Mouse (Mus musculus): ENCODE results near the gene Gnai2. TPM values are rescaled to one million over a fixed set of nuclear protein-coding genes. Genes with fewer than 3 reads are reported as not detected.

Gnai2 gene
- polyA plus RNA-seq, 2 experiments from 2014 or later: 176 to 181 TPM

DNA sequence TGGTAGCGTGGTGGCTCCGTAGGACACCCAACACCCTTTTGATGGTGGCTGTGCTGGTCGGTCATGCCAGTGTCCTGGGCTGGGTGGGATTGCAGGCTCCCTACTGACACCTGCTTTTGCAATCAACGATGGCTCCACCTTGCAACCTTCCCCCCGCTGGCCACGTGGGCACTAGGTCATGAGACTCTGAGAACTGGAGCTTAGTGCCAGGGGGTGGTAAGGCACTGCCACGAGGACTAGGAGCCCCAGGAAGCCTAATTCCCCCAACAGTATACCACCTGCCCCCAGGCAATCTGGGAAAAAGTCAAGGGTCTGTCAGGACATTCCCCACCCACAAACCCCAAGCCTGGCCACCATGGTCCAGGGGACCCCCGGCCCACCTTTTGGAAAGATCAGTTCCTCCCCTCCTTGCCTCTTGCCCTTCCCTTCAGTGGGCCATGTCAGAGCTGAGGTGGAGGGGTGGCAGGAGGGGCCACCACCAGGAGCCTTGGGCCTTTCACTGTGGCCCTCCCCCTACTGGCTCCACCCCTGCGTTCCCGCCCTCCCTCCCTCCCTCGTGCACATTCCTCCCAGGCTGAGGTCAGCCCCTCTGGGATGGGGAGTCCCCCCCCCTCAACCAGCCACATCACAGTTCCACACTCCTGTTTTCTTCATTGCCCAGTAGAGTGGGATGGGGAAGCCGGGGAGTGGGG, 26.3 kb downstream of the Gnai2 start, which contains the start of gene Sema3b:
Sema3b (minus strand) TSS at position 489 of the 692 bp plus-strand sequence.
- no peak for ATAC-seq

- no peak for ATAC-seq
Observed at GRCm38 (mm10) chr9:107607653-107608245, 27.4 kb downstream of the Gnai2 start.

- no peak for ATAC-seq
Observed at GRCm38 (mm10) chr9:107607036-107607435, 28.1 kb downstream of the Gnai2 start.

GRCm38 (mm10) chr9:107606591-107606990, 28.6 kb downstream of the Gnai2 start:
- no peak for ATAC-seq

DNA sequence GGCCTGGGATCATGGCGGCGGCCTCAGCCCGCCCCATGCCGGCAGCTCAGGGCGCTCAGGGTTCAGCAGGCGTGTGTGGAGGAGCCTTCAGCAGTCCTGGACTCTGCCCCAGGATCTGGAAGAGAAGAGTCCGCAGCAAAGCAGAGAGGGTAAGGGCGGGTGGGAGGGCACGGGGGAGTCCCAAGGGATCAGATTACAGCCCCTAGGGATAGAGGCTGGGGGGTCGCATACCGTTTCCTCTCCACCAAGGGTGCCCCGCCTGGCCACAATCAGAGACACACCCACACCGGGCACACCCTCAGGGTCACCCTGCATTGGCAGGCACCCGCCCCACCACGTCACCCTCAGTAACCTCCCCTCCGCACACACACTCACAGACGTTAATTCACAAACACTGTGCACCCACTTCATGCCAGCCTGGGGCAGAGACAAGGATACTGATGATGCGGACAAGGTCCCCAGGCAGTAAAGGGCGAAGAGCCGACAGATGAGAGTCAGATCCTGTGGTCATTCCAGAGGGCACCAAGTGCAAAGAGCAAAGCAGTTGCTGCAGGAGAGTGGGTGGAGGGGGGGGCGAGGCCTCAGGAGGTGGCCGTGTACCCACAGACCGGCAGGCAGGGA, 30.0 kb downstream of the Gnai2 start:
- ATAC-seq: no peak

- no peak for ATAC-seq
Observed at GRCm38 (mm10) chr9:107603251-107603650, 31.9 kb downstream of the Gnai2 start.

- ATAC-seq: peak; percentile 75
Observed at GRCm38 (mm10) chr9:107602068-107602648, 33.0 kb downstream of the Gnai2 start.

DNA sequence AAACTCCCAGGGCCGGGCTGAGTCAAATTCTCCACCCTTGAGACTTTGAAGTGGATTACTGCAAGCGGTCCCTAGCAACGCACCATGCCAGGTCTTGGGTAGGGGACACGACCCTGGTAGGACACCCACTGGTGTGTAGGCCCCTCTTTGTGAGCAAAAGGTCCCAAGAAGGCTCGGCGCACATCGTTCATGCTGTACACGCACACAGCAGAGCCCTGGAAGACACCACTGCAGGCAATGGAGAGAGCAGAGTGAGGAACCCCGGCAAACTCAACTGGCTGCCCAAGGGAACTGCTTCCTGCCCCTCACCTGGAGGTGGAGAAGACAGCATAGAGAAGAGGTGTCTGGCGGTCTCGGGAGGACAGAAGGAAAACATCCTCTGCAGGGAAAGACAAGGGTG, 33.9 kb downstream of the Gnai2 start:
- ATAC-seq: no peak

GRCm38 (mm10) chr9:107600745-107601144, 34.4 kb downstream of the Gnai2 start:
- no peak for ATAC-seq

DNA sequence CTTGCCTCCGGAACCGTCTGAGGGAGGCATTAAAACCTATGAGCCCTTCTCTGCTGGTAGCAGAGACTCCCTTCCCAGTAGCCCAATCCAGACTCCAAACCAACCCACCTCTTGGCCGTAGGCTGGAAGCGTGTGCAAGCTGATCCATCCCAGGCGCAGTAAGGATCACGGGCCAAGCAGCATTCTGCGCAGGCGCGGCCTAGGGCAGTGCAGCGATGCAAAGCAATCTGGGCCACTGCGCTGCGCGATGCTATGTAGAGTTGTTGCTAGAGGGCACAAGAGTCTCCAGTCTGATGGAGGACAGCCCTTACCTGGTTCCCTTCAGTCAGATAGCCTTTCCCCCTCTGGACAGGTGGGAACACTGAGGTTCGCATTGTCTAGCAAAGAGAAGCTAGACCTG, 35.3 kb downstream of the Gnai2 start:
- ATAC-seq: no peak

DNA sequence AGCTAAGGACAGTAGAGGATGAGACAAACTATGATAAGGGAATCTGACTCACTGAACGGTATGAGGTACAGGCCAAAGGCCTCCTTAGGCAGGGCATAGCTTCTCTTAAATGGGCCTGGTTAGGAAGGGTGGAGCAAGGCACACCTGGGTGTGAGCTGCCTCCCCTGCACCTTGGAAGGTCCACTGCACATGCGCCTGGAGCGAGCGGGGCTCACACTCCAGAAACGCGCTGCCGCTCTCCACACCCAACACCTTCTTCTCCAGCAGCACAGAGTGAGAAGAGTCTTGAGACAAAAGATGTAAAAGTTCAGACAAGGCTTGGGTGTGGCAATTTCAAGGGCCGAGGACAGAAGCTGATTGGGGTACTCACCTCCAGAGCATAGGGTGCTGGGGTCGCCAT, 35.7 kb downstream of the Gnai2 start:
- ATAC-seq: no peak

DNA sequence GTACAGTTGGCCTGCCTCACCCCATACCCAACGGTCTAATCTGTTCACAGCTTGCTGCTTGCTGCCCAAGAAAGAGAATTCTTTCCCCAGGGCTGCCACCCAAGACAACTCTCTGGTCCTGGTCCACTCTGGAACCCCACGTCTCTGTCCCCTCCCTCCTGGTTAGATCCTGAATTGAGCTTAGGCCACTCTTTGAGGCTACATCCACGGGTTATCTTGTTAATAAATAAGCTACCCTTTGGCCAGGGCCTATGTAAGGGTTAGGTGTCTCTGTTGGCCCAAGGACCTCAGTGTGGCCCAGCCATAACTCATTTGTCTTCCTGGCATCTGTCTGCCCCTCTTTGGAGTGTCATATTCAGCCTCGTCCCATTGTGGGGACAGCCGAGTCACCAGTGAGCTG, 36.8 kb downstream of the Gnai2 start:
- no peak for ATAC-seq

GRCm38 (mm10) chr9:107596619-107597569, 38.3 kb downstream of the Gnai2 start:
- ATAC-seq: no peak

- ATAC-seq: no peak
Observed at GRCm38 (mm10) chr9:107594281-107595062, 40.7 kb downstream of the Gnai2 start.

DNA sequence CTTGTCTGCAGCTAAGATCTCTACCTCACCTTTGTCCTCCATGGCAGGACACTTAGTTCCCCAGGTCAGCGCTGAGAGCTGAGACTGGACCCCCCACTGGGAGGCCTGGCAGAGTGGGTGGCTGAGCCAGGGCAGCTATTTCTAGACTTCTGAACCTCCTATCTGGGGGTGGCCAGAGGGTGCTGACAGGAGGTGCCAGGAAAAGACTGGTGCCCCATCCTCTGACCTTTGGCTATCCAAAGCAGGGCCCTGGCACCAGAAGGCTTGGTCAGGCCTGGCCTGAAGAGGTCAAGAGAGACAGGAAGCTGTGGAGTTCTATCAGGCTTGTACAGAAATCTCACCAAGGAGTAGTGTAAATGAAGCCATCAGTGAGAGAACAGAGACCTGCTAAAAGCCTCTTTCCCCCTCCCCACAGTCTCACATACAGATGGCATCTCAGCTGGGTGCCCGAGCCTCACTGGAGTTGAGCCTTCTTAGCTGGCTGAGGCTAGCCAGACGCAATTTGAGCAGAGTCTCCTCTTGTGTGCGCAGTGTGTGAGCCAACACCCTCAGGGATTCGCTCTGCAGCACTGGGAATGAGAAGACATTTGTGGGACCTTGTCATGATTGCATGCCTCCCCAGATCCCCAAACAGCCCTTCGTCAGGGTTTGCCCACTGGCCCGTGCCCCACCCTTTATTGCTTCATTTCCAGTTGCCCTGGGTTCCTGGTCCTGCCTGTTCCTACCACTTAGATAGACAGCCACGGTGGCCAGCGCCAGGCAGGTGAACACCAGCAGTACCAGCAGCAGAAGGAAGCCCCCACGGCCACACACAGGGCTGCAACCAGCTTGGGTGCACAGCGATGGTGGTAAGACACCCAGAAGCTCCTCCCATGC, 41.8 kb downstream of the Gnai2 start:
- no peak for ATAC-seq

DNA sequence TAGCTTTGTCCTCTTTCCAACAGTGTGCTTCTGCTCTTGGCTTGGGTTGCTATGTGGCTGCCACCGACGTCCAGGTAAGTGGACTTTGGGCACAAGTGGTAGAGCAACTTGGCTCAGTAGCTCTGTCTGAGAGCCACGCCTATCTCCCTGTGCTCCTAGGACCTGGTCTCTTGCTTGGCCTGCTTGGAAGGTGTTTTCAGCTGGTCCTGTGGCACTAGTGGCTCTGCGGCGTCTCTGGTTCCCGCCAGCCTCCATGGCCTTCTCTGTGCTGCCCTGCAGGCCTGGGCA, 44.5 kb downstream of the Gnai2 start:
- ATAC-seq: no peak

DNA sequence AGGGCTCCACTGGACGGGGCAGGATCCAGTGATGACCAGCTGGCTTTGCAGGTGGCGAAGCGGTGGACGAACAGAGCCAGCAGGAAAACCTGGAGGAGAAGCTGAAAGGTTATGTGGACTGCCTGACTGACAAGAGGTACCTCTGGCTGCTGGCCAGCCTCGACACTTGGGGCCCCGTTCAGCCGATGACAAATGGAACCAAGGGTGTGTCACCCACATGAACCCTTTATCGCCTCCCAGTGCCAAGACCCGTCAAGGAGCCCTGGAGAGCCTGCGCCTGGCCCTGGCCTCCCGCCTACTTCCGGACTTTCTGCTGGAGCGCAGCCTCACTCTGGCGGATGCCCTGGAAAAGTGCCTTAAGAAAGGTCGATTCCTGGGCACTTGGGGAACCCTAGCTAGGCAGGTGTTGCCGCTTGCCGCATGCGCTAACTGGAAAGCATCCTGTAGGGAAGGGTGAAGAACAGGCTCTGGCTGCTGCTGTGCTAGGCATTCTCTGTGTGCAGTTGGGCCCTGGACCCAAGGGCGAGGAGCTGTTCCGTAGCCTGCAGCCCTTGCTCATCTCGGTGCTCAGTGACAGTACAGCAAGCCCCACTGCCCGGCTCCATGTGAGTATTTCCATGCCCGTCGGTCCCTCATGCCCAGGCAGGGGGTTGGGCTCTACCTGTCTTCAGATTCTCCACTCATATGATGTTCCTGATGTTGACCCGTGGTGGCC, 45.0 kb downstream of the Gnai2 start:
- ATAC-seq: no peak

- no peak for ATAC-seq
Observed at GRCm38 (mm10) chr9:107587833-107588639, 47.1 kb downstream of the Gnai2 start.

All from activated CD4-positive, CD25-positive, alpha-beta regulatory T cell, adult 4 months (primary cell).